ENCODE assay signal across 15 mouse cellular contexts in the genomic region with DNA sequence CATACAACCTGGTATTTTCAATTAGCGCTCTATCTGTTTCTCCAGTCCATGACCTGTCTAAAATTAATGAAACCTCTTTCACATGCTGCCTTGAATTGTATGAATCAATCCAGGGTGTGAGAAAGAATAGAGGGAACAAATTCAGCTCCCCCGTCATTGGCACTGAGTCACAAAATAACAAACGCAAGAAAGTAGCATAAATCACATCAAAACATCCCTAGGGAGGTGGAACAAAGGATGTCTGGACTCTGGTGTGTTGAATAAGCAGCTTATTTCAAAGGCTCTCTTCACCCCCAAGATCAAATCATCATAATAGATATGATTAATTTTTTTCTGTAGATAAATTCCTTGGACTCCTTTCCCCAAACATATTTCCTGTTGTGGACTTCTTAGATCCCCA.
"Had no signal": no experiment of that assay in that cellular context is flagged by ENCODE, and none has a peak within 500 bp of the region (broad histone marks: within the 10 kb centered on the region; RNA-seq: fewer than 3 reads in every experiment).

No protein-coding gene starts in this region.

- H3K4me2 ChIP-seq: kidney, embryonic 15.5 days; liver, embryonic 13.5 days; lung, embryonic 14.5 days; midbrain, embryonic 13.5 days had no signal

- H3K4me3 ChIP-seq: kidney, embryonic 15.5 days; left cerebral cortex, adult 2 months; liver, embryonic 13.5 days; midbrain, embryonic 13.5 days had no signal

- H3K36me3 ChIP-seq: kidney, embryonic 15.5 days; liver, embryonic 13.5 days; midbrain, embryonic 13.5 days had no signal

- H3K9me3 ChIP-seq: kidney, embryonic 15.5 days; liver, embryonic 13.5 days; midbrain, embryonic 13.5 days had no signal

- H3K27ac ChIP-seq: kidney, embryonic 15.5 days; left cerebral cortex, adult 2 months; liver, embryonic 13.5 days; macrophage; midbrain, embryonic 13.5 days; stomach, postnatal 0 days had no signal

- H3K9ac ChIP-seq: kidney, embryonic 15.5 days; liver, embryonic 13.5 days; lung, embryonic 14.5 days; midbrain, embryonic 13.5 days had no signal

- H3K27me3 ChIP-seq: kidney, embryonic 15.5 days; liver, embryonic 13.5 days; midbrain, embryonic 13.5 days had no signal

- ATAC-seq: lung, postnatal 0 days; midbrain, embryonic 13.5 days had no signal

- H3K4me1 ChIP-seq: kidney, embryonic 15.5 days; liver, embryonic 13.5 days had no signal

- DNase-seq: kidney, adult 8-10 months; kidney, postnatal 10 days; kidney, postnatal 36 days; layer of hippocampus, postnatal 36 days; liver, embryonic 13.5 days; lung, embryonic 14.5 days; thymus, adult 2 months; thymus, postnatal 14 days; thymus, postnatal 4 days had no signal
